Mouse (Mus musculus): ENCODE results near the gene Enpep.

Enpep gene

GRCm38 (mm10) chr3:129332586-129332985, at the start of gene Enpep:
TSS of gene Enpep (minus strand) at chr3:129332720.
- in situ Hi-C loops (cut with MboI, MseI), result no loop called here

- in situ Hi-C loops (cut with MboI, MseI), result no loop called here
Measured at GRCm38 (mm10) chr3:129379109-129379508, 46.6 kb upstream of the Enpep start.

- in situ Hi-C loops (cut with MboI, MseI), result no loop called here
Measured at GRCm38 (mm10) chr3:129375087-129375486, 42.6 kb upstream of the Enpep start.

DNA sequence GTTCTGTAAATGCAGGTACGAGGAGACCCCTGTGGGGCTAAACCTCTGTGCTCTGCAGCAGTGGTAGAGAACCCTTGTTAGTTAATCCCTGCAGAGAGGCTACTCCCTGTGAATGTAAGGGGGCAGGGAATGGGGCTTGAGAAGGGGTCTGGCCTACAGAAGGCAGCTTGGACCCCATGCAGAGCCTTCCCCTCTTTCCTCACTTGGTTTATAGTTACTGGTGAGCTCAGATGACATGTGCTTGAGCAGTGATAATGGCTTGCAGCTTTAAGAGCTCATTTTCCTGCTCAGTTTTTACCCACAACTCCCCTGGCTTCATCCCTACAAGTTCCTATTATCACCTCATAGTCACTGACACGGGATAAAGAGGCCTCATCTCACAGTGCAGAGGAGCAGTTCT, 40.6 kb upstream of the Enpep start:
- in situ Hi-C loops (cut with MboI, MseI), result no loop called here

DNA sequence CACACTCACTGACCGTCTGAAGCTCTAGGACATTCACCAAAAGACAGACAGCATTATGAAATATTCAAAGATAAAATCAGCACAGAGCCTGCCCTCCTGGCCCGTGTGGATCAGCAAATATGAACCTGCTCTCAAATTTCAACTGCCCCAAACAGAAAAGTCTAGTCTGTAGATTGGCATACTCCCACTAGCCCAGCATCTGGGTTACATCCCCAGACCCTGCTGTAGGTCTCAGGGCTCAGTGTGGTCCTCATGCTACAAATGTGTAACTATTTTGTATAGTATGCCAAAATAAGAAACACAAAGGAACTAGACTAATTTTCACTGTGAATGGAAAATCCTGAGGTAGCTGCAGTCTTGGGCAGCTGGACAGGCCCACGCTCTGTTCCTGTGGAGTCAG, 37.0 kb upstream of the Enpep start:
- in situ Hi-C loops (cut with MboI, MseI), result no loop called here

- in situ Hi-C loops (cut with MboI, MseI), result no loop called here
Measured at GRCm38 (mm10) chr3:129365919-129366318, 33.4 kb upstream of the Enpep start.

DNA sequence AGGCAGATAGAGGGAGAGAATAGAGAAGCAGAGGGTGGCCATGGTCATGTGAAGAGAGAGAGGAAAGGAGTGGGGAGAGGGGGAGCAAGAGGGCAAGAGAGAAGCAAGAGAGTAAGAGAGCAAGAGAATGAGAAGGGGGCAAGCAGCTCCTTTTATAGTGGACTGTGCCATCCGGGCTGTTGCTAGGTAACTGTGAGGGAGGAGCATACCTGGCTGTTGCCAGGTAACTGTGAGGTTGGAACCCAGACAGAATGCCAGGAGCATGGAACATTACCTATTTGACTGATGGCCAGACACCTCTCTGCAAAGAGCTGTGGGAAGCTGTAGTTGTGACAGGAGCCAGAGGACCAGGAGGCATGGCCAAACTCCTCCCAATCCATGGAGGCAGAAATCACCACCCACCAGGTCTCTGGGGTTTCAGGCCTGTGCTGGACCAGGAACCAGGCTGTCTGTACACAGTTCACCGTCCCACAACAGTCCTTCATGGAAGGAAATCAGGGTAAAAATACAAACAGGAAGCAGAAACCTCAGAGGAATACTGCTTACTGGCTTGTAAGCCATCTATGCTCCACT, 32.4 kb upstream of the Enpep start:
- in situ Hi-C loops (cut with MboI, MseI), result no loop called here

DNA sequence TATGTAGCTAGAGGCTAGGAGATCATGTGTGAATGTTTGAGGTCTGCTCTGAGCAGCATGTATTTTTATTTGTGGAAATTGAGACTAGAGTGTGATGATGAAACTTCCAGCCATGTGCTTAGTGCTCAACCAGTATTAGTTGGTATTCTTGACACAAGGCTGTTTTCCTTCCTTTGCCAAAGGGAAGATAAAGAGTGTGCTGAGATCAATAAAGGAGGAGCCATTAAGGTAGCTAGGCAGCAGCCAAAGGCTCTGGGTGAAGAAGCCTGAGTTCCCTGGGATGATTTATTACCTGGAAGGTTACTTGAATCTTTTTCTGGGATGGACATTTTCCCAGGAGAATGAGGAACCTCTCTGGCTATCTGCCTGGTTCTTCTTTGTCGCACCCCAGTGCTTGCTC, 30.9 kb upstream of the Enpep start:
- in situ Hi-C loops (cut with MboI, MseI), result no loop called here

DNA sequence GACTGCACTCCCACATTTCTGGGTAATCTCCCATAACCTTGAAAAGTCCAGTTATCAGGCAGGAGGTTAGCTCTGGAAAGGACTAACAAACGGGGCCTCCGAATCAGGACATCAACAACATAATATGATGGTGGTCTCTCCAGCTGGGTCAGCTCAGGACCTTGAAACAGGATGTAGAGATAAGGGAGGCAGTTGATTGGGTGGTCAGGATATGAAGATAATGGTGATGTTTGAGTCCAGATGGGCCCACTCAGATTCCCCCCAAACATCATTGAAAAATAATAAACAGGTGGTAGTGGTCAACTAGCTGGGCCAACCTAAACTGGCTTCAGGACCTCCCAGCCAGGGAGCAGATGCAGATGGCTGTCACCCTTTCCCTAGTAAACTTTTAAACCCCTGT, 25.6 kb upstream of the Enpep start:
- in situ Hi-C loops (cut with MboI, MseI), result no loop called here

- in situ Hi-C loops (cut with MboI, MseI), result no loop called here
Measured at GRCm38 (mm10) chr3:129353901-129354300, 21.4 kb upstream of the Enpep start.

DNA sequence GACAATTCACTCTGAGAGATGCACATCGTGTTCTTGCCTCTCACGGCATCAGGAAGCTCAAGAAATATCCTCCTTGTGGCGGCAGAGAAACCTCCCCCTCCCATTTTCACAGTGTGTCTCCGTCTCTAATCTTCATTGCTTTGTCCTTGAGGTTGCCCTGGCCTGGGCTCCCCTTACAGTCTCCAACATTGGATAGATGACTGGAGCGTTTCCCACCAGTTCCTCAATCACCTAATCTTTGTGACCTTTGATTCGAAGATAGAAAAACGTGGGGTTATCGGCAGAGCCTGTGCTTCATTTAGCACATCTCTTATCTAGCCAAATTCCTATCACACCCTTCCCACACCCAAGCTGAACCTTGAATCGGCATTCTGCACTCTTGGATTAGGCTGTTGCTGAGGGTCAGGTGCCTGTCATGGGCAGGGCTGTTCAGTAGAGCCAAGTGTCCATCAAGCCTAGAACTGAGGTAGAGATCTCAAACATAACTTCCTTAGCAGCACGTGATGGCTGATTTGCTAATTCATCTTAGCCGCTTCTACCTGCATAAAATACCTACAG, 18.9 kb upstream of the Enpep start:
- in situ Hi-C loops (cut with MboI, MseI), result no loop called here

DNA sequence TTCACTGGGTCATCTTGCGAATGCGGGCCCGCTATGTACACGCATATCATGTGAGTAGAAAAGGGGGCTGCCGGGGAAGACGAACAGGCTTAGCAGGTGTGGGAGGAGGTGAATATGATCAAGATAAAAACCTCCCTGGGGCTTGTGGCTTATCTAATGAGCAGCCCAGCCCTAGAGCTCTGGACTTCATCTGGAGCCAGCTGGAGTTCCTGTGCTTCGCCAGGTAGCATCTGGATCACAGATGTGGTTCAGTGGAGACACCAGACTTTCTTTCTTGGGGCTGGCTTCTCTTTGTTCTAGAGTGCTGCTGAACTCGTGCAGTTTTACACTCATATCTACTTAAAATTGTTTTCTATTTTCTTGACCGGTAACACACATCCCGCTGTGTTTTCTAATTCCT, 14.8 kb upstream of the Enpep start:
- in situ Hi-C loops (cut with MboI, MseI), result no loop called here

- in situ Hi-C loops (cut with MboI, MseI), result no loop called here
Measured at GRCm38 (mm10) chr3:129342767-129343166, 10.2 kb upstream of the Enpep start.

- in situ Hi-C loops (cut with MboI, MseI), result no loop called here
Measured at GRCm38 (mm10) chr3:129341066-129341465, 8.5 kb upstream of the Enpep start.

DNA sequence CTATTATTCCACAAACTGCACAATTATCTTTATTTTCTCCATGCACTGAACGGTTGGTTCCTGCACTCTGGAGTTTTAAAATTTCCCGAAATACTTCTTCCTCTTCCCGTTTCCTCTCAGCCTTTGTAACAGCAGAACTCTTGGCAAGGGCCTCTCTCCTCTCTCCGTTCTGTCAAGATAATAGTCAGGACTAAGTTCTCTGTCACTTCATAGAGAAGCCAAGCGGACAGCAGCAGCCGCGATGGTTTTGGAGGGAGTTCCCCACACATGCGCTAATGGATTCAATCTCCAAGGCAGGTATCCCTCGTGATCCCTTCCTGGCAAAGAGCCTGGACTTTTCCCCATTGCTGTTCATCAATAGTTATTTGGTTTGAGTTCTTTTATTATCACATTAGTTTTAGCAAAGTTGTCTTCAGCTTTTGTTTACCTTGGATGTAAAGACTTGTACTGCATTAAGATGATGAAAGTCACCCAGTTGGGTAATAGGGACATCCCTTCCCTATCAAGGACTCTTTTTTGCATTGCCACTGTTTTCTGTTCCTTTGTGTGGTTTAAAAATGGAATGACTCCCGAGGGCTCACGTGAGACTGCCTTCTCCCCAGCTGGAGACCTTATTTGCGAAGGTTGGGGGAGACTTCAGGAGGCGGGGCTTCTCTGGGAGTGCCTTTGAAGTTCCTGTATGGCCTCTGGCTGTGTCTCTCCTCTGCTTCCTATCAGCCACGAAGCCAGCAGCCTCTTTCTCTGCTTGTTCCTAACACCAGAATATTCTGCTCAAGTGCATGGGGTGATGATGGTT, 6.0 kb upstream of the Enpep start:
- in situ Hi-C loops (cut with MboI, MseI), result no loop called here

GRCm38 (mm10) chr3:129332142-129332541, 378 bp downstream of the Enpep start:
- in situ Hi-C loops (cut with MboI, MseI), result no loop called here

DNA sequence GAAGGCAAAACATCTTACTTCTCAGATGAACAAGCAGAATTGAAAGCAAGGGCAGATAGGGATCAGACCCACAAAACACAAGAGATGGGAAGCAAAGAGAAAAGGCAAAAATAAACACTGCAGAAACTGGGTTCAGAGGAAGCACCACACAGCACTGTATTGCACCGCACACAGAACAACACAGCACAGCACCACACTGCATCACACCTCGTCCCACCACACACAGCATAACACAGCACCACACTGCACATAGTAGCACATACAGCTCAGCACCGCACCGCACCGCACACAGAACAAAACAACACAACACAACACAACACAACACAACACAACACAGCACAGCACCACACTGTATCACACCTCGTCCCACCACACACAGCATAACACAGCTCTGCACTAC, 1.1 kb downstream of the Enpep start:
- in situ Hi-C loops (cut with MboI, MseI), result no loop called here

DNA sequence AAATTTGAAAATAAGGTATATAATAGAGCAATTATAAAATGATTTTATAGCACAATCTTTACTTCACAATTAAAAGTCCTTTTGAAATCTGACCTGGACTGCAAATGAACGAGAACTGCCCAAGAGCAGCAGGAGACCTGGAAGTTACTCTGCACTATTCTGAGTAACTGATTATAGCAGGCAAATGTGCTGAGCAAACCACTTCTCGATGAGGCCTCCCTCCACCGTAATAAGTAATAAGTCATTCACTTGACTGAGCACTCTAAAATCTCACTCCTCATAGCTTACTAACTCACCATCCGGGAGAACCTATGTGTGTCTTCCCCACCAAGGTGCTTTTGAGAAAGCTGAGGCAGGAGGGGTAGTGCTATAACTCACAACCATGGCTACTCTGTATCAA, 4.5 kb downstream of the Enpep start:
- in situ Hi-C loops (cut with MboI, MseI), result no loop called here

DNA sequence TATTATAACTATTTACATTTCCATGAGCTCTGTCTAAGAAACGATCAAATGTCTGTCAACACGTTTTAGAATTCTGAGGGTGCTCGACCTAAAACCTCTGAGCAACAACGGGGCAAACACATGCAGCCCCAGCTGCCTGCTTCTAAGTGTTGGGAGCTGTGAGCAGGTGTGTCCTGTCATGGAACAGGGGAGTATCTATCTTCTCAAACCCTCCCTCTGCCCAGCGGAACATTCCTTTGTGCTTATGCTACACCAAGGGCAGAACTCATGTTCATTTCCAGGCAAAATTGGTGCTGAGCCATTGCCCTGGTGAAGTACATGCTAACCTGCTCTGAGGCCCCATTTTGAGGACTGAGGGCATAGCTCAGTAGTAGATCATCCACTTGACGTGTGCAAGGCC, 10.9 kb downstream of the Enpep start:
- in situ Hi-C loops (cut with MboI, MseI), result loop anchor here (25.0 kb wide), 2 partner anchors 766 to 1841 kb away; no protein-coding TSS in a partner anchor

GRCm38 (mm10) chr3:129317032-129317729, 15.3 kb downstream of the Enpep start:
- in situ Hi-C loops (cut with MboI, MseI), result loop anchor here (25.0 kb wide), 2 partner anchors 770 to 1845 kb away; no protein-coding TSS in a partner anchor

DNA sequence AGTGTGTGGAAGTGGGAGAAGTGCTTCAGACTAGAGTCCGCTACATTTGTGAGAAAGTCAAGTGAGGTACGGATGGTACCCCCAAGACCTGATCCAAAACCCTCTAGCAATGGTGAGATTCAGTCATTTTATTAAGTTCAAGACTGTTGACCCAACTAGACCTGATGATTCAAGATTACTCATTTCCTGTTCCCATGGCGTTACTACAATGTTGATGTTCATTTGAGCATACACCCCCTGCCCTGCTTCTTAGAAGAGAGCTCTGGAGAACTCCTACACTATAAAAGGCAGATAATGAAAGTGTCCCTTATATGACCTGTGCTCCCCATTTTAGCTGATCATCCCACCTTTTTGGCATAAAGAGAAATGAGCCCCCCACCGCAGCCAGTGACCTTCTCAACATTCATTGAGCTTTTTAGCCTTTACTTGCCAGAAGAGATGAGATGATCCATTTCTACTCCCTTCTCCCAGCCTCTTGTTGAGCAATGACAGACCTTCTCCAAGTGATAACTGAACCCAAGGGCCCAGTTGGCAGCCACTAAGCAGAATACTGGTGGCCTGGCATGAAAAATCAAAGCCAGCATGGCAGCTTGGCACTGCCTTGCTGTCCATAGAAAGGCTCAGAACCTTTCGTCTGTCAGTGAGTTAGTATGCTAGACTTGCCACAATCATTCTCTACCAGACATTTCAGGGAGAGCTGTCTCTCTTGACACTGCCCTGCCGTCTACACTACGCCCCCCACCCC, 18.7 kb downstream of the Enpep start:
- in situ Hi-C loops (cut with MboI, MseI), result loop anchor here (25.0 kb wide), 2 partner anchors 773 to 1848 kb away; no protein-coding TSS in a partner anchor
